ENCODE assay signal across 22 mouse cellular contexts in genomic region chr17:89900610-89901009, GRCm38 (mm10).
"Had no signal": no experiment of that assay in that cellular context is flagged by ENCODE, and none has a peak within 500 bp of the region (broad histone marks: within the 10 kb centered on the region; RNA-seq: fewer than 3 reads in every experiment).

No protein-coding gene starts in this region.

- ATAC-seq: midbrain, embryonic 13.5 days; midbrain, embryonic 16.5 days had no signal

- H3K9me3 ChIP-seq: limb, embryonic 12.5 days; limb, embryonic 15.5 days; liver, embryonic 15.5 days; lung, embryonic 15.5 days; megakaryocyte, embryonic 14.5 days; midbrain, embryonic 10.5 days; midbrain, embryonic 13.5 days; neural tube, embryonic 13.5 days; stomach, embryonic 15.5 days had no signal

- H3K27me3 ChIP-seq: limb, embryonic 12.5 days; limb, embryonic 15.5 days; liver, embryonic 15.5 days; lung, embryonic 15.5 days; megakaryocyte, embryonic 14.5 days; midbrain, embryonic 13.5 days; neural tube, embryonic 13.5 days; stomach, embryonic 15.5 days had no signal

- H3K9ac ChIP-seq: limb, embryonic 12.5 days; limb, embryonic 15.5 days; liver, embryonic 15.5 days; lung, embryonic 15.5 days; midbrain, embryonic 13.5 days; neural tube, embryonic 13.5 days; stomach, embryonic 15.5 days had no signal

- H3K36me3 ChIP-seq: limb, embryonic 12.5 days; limb, embryonic 15.5 days; liver, embryonic 15.5 days; lung, embryonic 15.5 days; midbrain, embryonic 10.5 days; midbrain, embryonic 13.5 days; neural tube, embryonic 13.5 days; stomach, embryonic 15.5 days had no signal

- H3K27ac ChIP-seq: layer of hippocampus, adult 2 months; limb, embryonic 12.5 days; limb, embryonic 15.5 days; liver, embryonic 15.5 days; lung, embryonic 15.5 days; midbrain, embryonic 10.5 days; midbrain, embryonic 13.5 days; neural tube, embryonic 13.5 days; stomach, embryonic 15.5 days had no signal

- DNase-seq: kidney, postnatal 14 days; layer of hippocampus, adult 9-11 months; lung, adult 18-20 months; lung, postnatal 10 days; lung, postnatal 36 days; retina, postnatal 1 day; right cerebral cortex, postnatal 25 days; spleen, adult 18-20 months; thymus, postnatal 25 days had no signal

- H3K4me2 ChIP-seq: limb, embryonic 12.5 days; limb, embryonic 15.5 days; liver, embryonic 11.5 days; liver, embryonic 15.5 days; lung, embryonic 15.5 days; midbrain, embryonic 13.5 days; neural tube, embryonic 13.5 days; stomach, embryonic 15.5 days had no signal

- H3K4me1 ChIP-seq: limb, embryonic 12.5 days; limb, embryonic 15.5 days; liver, embryonic 15.5 days; lung, embryonic 15.5 days; megakaryocyte, embryonic 14.5 days; midbrain, embryonic 10.5 days; midbrain, embryonic 13.5 days; neural tube, embryonic 13.5 days; stomach, embryonic 15.5 days had no signal

- H3K4me3 ChIP-seq: layer of hippocampus, adult 2 months; limb, embryonic 12.5 days; limb, embryonic 15.5 days; liver, embryonic 15.5 days; lung, embryonic 15.5 days; megakaryocyte, embryonic 14.5 days; midbrain, embryonic 10.5 days; midbrain, embryonic 13.5 days; myocyte; neural tube, embryonic 13.5 days; stomach, embryonic 15.5 days had no signal
